Mouse (Mus musculus): ENCODE measurements around the gene Marveld2.

- TF ChIP-seq POLR2A (IDR thresholded peaks at IDR 0.05; ENCODE audit: low read depth, low read length) (no peak), CTCF (IDR thresholded peaks at IDR 0.05; ENCODE audit: extremely low read depth, insufficient read depth, insufficient read length, insufficient replicate concordance) (no peak)
These were observed 14.4 kb downstream of the Marveld2 start for GRCm38 (mm10) chr13:100602239-100602902.
